Mouse (Mus musculus) lung, adult 2 months (tissue): ENCODE measurements at regions not wholly inside any gene's neighbourhood (a gene's known extent, or its start where the extent isn't known, plus 50 kb on each side); places are given as distances from the start of the nearest gene placed in this dataset.

Experiments used
- CTCF ChIP-seq: fragments of 200-500 bp; IDR thresholded peaks from 2 replicates; pipeline ENCODE4 v1.5.1; 2011; ENCODE audit warnings: mild to moderate bottlenecking, low read length, control low read depth; ENCODE audit not compliant: insufficient read depth
- POLR2A ChIP-seq: fragments of 200-500 bp; IDR thresholded peaks from 2 replicates; pipeline ENCODE4 v1.6.1; 2011; ENCODE audit warnings: low read depth, mild to moderate bottlenecking, control low read depth, low read length, borderline replicate concordance; ENCODE audit errors: extremely low read depth

GRCm38 (mm10) chr14:31945125-31945524 is 83.7 kb upstream of the Galnt15 start:
- TF ChIP-seq POLR2A, result no peak
- no peak for TF ChIP-seq CTCF
